Comparison of ENCODE assay signal across 17 mouse cellular contexts in genomic region chr11:20107683-20108082, GRCm38 (mm10). TPM values are rescaled to one million over a fixed set of nuclear protein-coding genes. Genes with fewer than 3 reads are reported as not detected.
DNase-seq lines count a peak whose midpoint lies in the region; ATAC-seq and TF ChIP-seq lines count a peak whose summit lies in the region.
"Had no signal": no experiment of that assay in that cellular context is flagged by ENCODE, and none has a peak within 500 bp of the region (broad histone marks: within the 10 kb centered on the region; RNA-seq: fewer than 3 reads in every experiment).

No protein-coding gene starts in this region.

- no peaks in the 10 kb centered on the region for H3K9me3 ChIP-seq in liver, embryonic 11.5 days (ENCODE audit: control insufficient read depth, low read length)
- H3K9me3 ChIP-seq in intestine, embryonic 16.5 days (ENCODE audit: control insufficient read depth, low read length) = no peaks in the 10 kb centered on the region
- no peaks in the 10 kb centered on the region for H3K9me3 ChIP-seq in midbrain, embryonic 10.5 days (replicated peaks)
- H3K9me3 ChIP-seq: forebrain, embryonic 10.5 days; intestine, embryonic 15.5 days; midbrain, embryonic 12.5 days; neural tube, embryonic 15.5 days had no signal

- H3K4me1 ChIP-seq in liver, adult 2 months (ENCODE audit: control insufficient read depth, insufficient read depth, low read length) = peaks cover 7% of the 10 kb centered on the region
- H3K4me1 ChIP-seq in liver, embryonic 11.5 days (replicated peaks; ENCODE audit: control insufficient read depth, insufficient read depth, low read length) = no peaks in the 10 kb centered on the region; the same call in none of the 2 replicates
- peaks cover 2% of the 10 kb centered on the region; the same call in 1 of the 2 replicates for H3K4me1 ChIP-seq in intestine, embryonic 16.5 days (ENCODE audit: control insufficient read depth, insufficient read depth, low read length)
- H3K4me1 ChIP-seq in midbrain, embryonic 10.5 days = peaks cover 9% of the 10 kb centered on the region
- H3K4me1 ChIP-seq: intestine, embryonic 15.5 days had no signal

- no peak overlapping the region for H3K9ac ChIP-seq in liver, adult 2 months (ENCODE audit: low read depth, low read length)
- H3K9ac ChIP-seq in liver, embryonic 11.5 days (ENCODE audit: low read depth, low read length) = no peak overlapping the region
- H3K9ac ChIP-seq in intestine, embryonic 16.5 days (ENCODE audit: low read depth, low read length) = no peak overlapping the region
- H3K9ac ChIP-seq: intestine, embryonic 15.5 days; liver, embryonic 14.5 days; midbrain, embryonic 12.5 days; neural tube, embryonic 15.5 days had no signal

- H3K4me3 ChIP-seq in liver, adult 2 months (ENCODE audit: insufficient read depth, low read depth, low read length) = no peak overlapping the region
- H3K4me3 ChIP-seq in liver, embryonic 11.5 days (ENCODE audit: low read depth, low read length) = no peak overlapping the region
- H3K4me3 ChIP-seq in intestine, embryonic 16.5 days (ENCODE audit: low read length) = no peak overlapping the region
- H3K4me3 ChIP-seq in midbrain, embryonic 10.5 days = no peak overlapping the region
- H3K4me3 ChIP-seq: forebrain, embryonic 10.5 days; intestine, embryonic 15.5 days; midbrain, embryonic 12.5 days; neural tube, embryonic 15.5 days had no signal

- DNase-seq in liver, adult 2 months (ENCODE audit: extremely low read depth, low read depth, low spot score) = peak; percentile 17
- DNase-seq in liver, embryonic 11.5 days (ENCODE audit: low spot score) = no peak
- peak; percentile 79 for DNase-seq in CD4-positive helper T cell, adult 2 months (ENCODE audit: low read depth, low spot score)
- peak; percentile 20 for DNase-seq in brain, adult 2 months (ENCODE audit: low read depth, low spot score)
- DNase-seq in urinary bladder, postnatal 4 days (ENCODE audit: low spot score in 2 of 2) = no peak
- no peak for DNase-seq in midbrain, embryonic 10.5 days (ENCODE audit: low spot score)
- DNase-seq: adrenal gland, adult 8-10 months; B cell, adult 2 months; heart, postnatal 4 days; kidney, postnatal 4 days had no signal

- TF ChIP-seq CTCF in liver, adult 2 months (IDR thresholded peaks at IDR 0.05; ENCODE audit: low read depth, low read length) = no peak

- no peaks in the 10 kb centered on the region for H3K27me3 ChIP-seq in liver, adult 2 months (ENCODE audit: control insufficient read depth, insufficient read depth, low read length)
- H3K27me3 ChIP-seq in liver, embryonic 11.5 days (replicated peaks; ENCODE audit: control insufficient read depth, insufficient read depth, low read length) = no peaks in the 10 kb centered on the region
- H3K27me3 ChIP-seq in intestine, embryonic 16.5 days (replicated peaks; ENCODE audit: control insufficient read depth, insufficient read depth, low read length) = no peaks in the 10 kb centered on the region
- H3K27me3 ChIP-seq in midbrain, embryonic 10.5 days (ENCODE audit: low read depth, poor library complexity, severe bottlenecking) = no peaks in the 10 kb centered on the region
- H3K27me3 ChIP-seq: intestine, embryonic 15.5 days; midbrain, embryonic 12.5 days; neural tube, embryonic 15.5 days had no signal

- no peaks in the 10 kb centered on the region for H3K36me3 ChIP-seq in liver, adult 2 months (ENCODE audit: control insufficient read depth, insufficient read depth, low read length)
- no peaks in the 10 kb centered on the region; the same call in 1 of the 2 replicates for H3K36me3 ChIP-seq in liver, embryonic 11.5 days (ENCODE audit: control insufficient read depth, insufficient read depth, low read length)
- H3K36me3 ChIP-seq in intestine, embryonic 16.5 days (ENCODE audit: control insufficient read depth, insufficient read depth, low read length) = no peaks in the 10 kb centered on the region
- H3K36me3 ChIP-seq in midbrain, embryonic 10.5 days = peaks cover 27% of the 10 kb centered on the region
- H3K36me3 ChIP-seq: intestine, embryonic 15.5 days had no signal

- TF ChIP-seq POLR2A in liver, adult 2 months (IDR thresholded peaks at IDR 0.05; ENCODE audit: extremely low read depth, insufficient read depth, low read length) = no peak

- H3K27ac ChIP-seq in liver, adult 2 months (replicated peaks; ENCODE audit: insufficient read depth, low read depth, low read length) = no peak overlapping the region
- H3K27ac ChIP-seq in liver, embryonic 11.5 days (ENCODE audit: low read depth, low read length) = no peak overlapping the region
- H3K27ac ChIP-seq in intestine, embryonic 16.5 days (ENCODE audit: low read length) = no peak overlapping the region
- H3K27ac ChIP-seq in midbrain, embryonic 10.5 days (replicated peaks) = no peak overlapping the region
- H3K27ac ChIP-seq: forebrain, embryonic 10.5 days; intestine, embryonic 15.5 days; liver, embryonic 14.5 days; midbrain, embryonic 12.5 days; neural tube, embryonic 15.5 days had no signal

- H3K4me2 ChIP-seq in liver, embryonic 11.5 days = no peak overlapping the region
- no peak overlapping the region for H3K4me2 ChIP-seq in intestine, embryonic 16.5 days (ENCODE audit: low read depth, low read length)
- H3K4me2 ChIP-seq: intestine, embryonic 15.5 days; midbrain, embryonic 12.5 days; neural tube, embryonic 15.5 days had no signal

- WGBS in liver, adult 2 months = 85% methylated on average over 4 of the region's 4 CpGs
- WGBS in liver, embryonic 11.5 days = 65% methylated on average over 4 of the region's 4 CpGs
- 90% methylated on average over 4 of the region's 4 CpGs for WGBS in intestine, embryonic 16.5 days
- WGBS in midbrain, embryonic 10.5 days = 93% methylated on average over 4 of the region's 4 CpGs

- ATAC-seq in liver, embryonic 11.5 days (replicated peaks; ENCODE audit: low FRiP score) = no peak
- ATAC-seq in monocyte, adult 5-6 weeks (replicated peaks; ENCODE audit: insufficient number of reproducible peaks, low FRiP score, low TSS enrichment, poor library complexity, severe bottlenecking) = peak; percentile 64
- ATAC-seq in intestine, embryonic 16.5 days = no peak
- ATAC-seq: intestine, embryonic 15.5 days had no signal

- peaks cover 22% of the 10 kb centered on the region for H3K79me2 ChIP-seq in liver, adult 2 months (ENCODE audit: control insufficient read depth, insufficient read depth, low read length)

RNA-seq across cellular contexts. Expression of gene Actr2, which starts 5.0 kb away (rescaled TPM):
- total RNA-seq in liver, adult 2 months (2014; rRNA removed) = 67.3 and 68.8 TPM in 2 replicates
- 16.6 and 17.4 TPM in 2 replicates for polyA plus RNA-seq in liver, adult 2 months (2012; rRNA removed)
- 64.4 and 74.5 TPM in 2 replicates for polyA plus RNA-seq in liver, embryonic 11.5 days (2014; fragmentation: Nextera tagmentation; extraction: Ambion mirVana)
- 561 to 661 TPM (median 575 TPM) in 3 replicates for total RNA-seq in monocyte, adult 5-6 weeks (2017)
- 113 and 120 TPM in 2 replicates for polyA plus RNA-seq in intestine, embryonic 16.5 days (2015; fragmentation: Nextera tagmentation; extraction: Ambion mirVana)
- polyA plus RNA-seq in midbrain, embryonic 10.5 days (2016; fragmentation: Nextera tagmentation; extraction: Ambion mirVana) = 112 and 130 TPM in 2 replicates

Comparison
In these comparisons a context has a peak if more than half of its experiments do, and no peak if none do; other contexts are left out.
1. DNase-seq: peak in liver, adult 2 months (single experiment), CD4-positive helper T cell, adult 2 months (single experiment) and brain, adult 2 months (single experiment); none in liver, embryonic 11.5 days (single experiment), urinary bladder, postnatal 4 days (0 of 2) and midbrain, embryonic 10.5 days (single experiment).